Mouse (Mus musculus) liver, adult (tissue): ENCODE measurements around the gene Fn1.

Experiments
- GATA4 ChIP-seq: IDR thresholded peaks from 2 replicates; pipeline ENCODE4 v1.6.1; 2014; ENCODE audit warnings: mild to moderate bottlenecking, low read length; ENCODE audit not compliant: insufficient replicate concordance

Gene Fn1

DNA sequence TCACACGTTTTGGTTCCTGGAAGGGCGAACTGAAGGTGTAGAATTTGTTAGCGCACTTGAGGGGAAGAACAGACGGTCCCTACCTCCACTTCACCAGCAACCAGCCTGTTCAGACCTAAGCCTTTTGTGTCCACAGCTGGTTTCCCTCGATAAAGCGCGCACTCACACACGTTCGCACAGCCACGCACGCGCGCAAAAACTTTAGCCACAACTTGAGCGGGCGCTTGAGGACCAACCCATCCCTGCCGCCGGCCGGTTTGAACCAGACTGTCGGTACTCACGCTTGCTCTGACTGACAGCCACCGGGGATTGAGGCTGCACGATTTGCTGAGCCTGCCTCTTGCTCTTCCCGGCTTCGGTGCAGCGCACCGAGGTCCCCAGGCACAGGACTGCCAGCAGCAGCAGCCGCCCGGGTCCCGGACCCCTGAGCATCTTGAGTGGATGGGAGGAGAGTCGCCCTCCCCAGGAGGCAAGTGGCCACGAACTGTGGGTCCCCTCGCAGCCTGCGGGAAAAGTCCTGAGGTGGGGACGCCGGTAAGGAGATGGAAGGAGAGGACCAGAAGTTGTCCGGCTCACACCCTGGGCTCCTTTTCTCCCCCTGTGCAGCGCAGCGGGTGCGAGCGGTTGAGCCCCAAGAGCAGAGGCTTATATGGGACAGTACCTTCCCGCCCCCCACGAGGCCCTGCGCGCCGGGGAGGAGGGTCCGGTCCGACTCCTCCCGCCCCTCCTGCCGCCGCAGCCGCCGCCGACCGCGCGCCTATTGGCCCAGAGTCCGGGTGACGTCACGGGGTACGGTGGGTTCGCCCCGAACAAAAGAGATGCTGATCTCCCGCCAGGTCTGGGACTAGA is at the start of gene Fn1:
Gene Fn1, minus strand, starts transcription at position 650 of the 849 bp plus-strand sequence.
- no peak for TF ChIP-seq GATA4

DNA sequence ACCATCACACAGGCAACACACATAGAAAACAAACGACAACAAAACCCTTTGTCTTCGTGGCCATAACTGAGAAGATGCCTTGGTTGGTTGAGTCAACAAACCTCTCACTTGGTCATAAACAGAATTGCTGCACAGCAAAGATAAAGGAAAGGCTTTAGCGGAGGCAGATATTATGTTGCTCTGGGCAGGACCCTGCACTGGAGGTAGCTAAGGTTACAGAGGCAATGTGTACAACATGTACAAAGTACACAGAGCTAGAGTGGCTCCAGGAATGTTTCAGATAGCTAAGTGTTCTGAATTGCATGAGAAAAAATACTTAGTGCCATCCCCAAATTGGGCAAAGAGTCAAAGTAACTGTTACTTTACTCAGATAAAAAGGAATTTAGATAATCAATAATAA is 43.1 kb upstream of the Fn1 start:
- no peak for TF ChIP-seq GATA4

DNA sequence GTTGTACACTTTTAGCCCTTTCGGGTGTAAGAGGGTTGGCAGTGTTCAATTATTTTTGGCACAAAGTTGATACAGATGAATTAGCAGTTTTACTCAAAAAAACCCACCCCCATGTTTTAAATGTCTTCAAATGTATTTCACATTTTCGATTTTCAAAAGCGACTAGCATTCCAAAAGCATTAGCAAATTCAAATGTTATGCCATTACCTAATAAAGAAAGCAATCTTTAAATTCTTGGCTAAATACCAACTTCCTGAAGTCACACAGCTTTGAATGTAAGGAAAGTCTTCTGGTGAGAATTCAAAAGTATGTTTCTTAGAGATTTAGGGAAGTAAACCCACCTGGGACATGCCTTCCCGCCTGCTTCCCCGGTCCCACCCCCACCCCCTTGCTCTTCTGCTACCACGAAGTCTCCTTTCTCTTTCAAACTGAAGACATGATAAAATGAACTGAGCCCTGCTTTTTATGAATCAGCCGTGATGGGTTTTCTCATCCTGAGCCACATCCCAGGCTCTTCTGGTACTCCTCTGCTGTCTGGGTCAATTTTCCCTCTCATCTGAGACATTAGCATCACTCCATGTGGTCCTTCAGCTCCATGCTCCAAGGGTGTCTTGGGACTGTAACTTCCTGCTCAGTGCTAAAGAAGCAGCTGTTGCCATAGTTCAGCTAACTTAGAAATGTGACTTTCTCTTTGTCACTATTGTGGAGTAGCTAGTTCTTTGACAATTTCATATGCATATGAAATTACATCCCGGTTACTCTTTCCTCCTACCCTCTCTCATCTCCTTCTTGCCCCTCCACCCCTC is 38.7 kb upstream of the Fn1 start:
- TF ChIP-seq GATA4 = no peak

DNA sequence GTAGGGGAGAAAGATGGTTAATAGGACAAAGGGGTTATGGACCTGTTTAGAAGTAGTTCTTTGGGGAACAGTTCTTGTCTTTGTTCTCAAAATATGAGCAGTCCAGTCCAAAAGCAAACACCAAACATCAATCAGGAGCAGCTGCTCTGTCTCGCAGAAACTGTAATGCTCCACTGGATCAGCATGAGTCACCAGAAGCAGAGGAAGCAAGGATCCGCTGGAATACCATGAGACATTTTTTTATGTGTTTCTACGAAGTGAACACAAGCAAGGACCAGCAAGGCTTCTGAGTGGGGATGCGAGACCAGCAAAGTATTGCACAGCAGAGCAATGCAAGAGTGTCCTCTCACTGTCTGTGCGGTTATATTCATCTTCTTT is 35.9 kb upstream of the Fn1 start:
- no peak for TF ChIP-seq GATA4

- TF ChIP-seq GATA4 = no peak
Measured at GRCm38 (mm10) chr1:71688272-71688925, 35.4 kb upstream of the Fn1 start.

GRCm38 (mm10) chr1:71686791-71687190 is 33.8 kb upstream of the Fn1 start:
- no peak for TF ChIP-seq GATA4

GRCm38 (mm10) chr1:71683736-71684135 is 30.7 kb upstream of the Fn1 start:
- TF ChIP-seq GATA4 = peak; percentile 25; the same call in 1 of the 2 replicates

- TF ChIP-seq GATA4 = no peak
Measured at GRCm38 (mm10) chr1:71682194-71682715, 29.3 kb upstream of the Fn1 start.

DNA sequence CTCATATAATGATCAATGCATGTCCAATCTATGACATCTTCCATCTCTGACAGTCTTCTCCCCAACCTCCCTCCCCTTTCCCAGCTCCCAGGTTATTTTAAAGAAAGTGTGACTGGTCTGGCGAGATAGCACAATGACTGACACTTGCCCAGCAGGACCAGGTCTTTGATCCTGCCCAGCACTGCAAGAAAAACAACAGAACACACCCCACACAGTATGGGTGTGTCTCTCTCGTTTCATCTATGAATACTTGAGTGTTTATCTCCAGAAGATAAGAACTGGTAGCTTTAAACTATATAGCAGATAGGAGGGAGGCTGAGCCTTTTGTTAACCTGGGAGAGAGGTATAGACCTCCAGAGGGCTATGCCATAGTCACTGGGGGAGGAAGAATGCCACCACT is 28.3 kb upstream of the Fn1 start:
- no peak for TF ChIP-seq GATA4

- no peak for TF ChIP-seq GATA4
Measured at GRCm38 (mm10) chr1:71680046-71680672, 27.2 kb upstream of the Fn1 start.

- no peak for TF ChIP-seq GATA4
Measured at GRCm38 (mm10) chr1:71675420-71675819, 22.4 kb upstream of the Fn1 start.

DNA sequence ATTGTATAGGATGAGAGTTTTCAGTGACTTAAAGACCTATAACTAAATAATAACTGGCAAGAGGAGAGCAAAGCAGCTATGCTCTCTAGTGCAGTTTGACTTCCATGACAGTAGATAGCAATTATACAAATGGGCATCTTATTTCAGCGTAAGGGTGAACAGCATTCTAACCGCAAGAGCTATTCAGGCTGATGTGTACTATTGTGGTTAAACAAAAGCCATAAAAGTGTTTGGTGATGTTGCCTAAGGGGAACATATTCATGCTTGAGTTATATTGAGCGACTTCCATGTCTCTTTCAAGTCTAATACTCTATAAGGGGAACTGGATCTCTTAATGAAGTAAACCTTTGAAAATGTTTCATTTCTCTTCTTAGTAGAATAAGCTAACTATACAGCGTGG is 21.3 kb upstream of the Fn1 start:
- TF ChIP-seq GATA4 = no peak

DNA sequence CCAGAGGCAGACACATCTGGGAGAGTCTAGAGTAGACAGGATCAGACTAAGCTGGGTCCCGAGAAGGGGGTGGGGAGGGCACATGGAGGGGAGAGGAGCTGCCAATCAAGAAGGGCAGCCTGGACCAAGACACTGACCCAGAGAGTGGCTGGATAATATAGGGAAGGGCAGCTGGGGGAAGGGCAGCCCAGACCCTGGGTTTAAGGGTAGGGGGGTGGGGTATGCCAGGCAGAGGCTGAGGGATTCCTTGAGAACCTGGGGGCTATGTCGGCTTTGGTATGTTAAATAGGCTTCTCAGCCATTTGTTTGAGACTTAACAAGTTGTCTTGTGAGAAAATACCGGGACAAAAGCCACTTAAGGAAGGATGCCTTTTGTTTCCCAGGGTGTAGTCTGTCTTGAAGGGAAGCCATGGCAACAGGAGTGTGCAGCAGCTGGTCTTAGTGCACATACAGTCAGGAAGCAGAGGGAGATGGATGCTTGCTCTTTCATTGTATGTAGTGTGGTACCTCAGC is 20.5 kb upstream of the Fn1 start:
- no peak for TF ChIP-seq GATA4

DNA sequence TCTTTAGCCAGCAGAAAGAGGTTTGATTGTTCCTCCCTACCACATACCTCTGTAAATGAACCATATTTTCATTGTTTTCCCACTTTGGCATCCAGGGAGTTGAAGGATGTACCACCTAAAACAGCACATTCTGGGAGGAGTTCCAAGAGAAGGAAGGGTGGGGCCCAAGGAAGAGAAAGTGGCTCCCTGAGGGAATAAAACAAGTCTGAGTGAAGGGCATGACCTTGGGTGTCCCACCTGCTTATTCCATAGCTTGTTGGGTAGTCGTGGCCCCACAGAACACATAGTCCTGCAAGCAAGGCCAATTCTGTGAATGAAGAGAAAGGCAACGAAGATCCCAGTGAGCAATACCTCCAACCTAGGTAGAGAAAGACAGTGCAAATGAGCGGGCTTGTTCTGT is 19.3 kb upstream of the Fn1 start:
- TF ChIP-seq GATA4 = no peak

GRCm38 (mm10) chr1:71663242-71663641 is 10.2 kb upstream of the Fn1 start:
- no peak for TF ChIP-seq GATA4

- TF ChIP-seq GATA4 = no peak
Measured at GRCm38 (mm10) chr1:71658632-71659031, 5.6 kb upstream of the Fn1 start.
